Mouse (Mus musculus) limb, embryonic 14.5 days (tissue): Measurements from ENCODE around the gene Fam104a. TPM values are rescaled to one million over a fixed set of nuclear protein-coding genes. Genes with fewer than 3 reads are reported as not detected.

Experiments used
- ATAC-seq: fragments of 200-750 bp; cut with Nextera tagmentation; 2 replicates; pipeline ENCODE4 v1.8.0; 2017; ENCODE audit warnings: low read depth, moderate number of reproducible peaks, moderate TSS enrichment; ENCODE audit not compliant: low FRiP score
- DNase-seq: peaks from one replicate; pipeline ENCODE4 v3.0.0-alpha.2; 2015; ENCODE audit warnings: low spot score
- H3K27ac ChIP-seq: fragments of 300-500 bp; sonication (generic); replicated peaks from 2 replicates; pipeline ENCODE4 v1.5.1; 2014; ENCODE audit warnings: low read depth, mild to moderate bottlenecking, low read length, moderate library complexity, mixed read lengths
- H3K27me3 ChIP-seq: fragments of 300-500 bp; sonication (generic); 2 replicates; pipeline ENCODE4 v1.6.1; 2014; ENCODE audit warnings: low read length, mixed read lengths; ENCODE audit not compliant: control insufficient read depth, insufficient read depth
- H3K36me3 ChIP-seq: fragments of 300-500 bp; sonication (generic); 2 replicates; pipeline ENCODE4 v1.6.1; 2014; ENCODE audit warnings: mild to moderate bottlenecking, low read length, moderate library complexity, mixed read lengths; ENCODE audit not compliant: control insufficient read depth, insufficient read depth
- H3K4me1 ChIP-seq: fragments of 300-500 bp; sonication (generic); 2 replicates; pipeline ENCODE4 v1.6.1; 2014; ENCODE audit warnings: antibody characterized with exemption, low read length, mixed read lengths; ENCODE audit not compliant: control insufficient read depth, insufficient read depth
- H3K4me2 ChIP-seq: fragments of 300-500 bp; sonication (generic); replicated peaks from 2 replicates; pipeline ENCODE4 v1.6.1; 2014; ENCODE audit warnings: low read depth, mild to moderate bottlenecking, low read length, moderate library complexity; ENCODE audit not compliant: severe bottlenecking
- H3K4me3 ChIP-seq: fragments of 300-500 bp; sonication (generic); replicated peaks from 2 replicates; pipeline ENCODE4 v1.5.1; 2014; ENCODE audit warnings: low read length
- H3K9ac ChIP-seq: fragments of 300-500 bp; sonication (generic); 2 replicates; pipeline ENCODE4 v1.6.1; 2014; ENCODE audit warnings: mild to moderate bottlenecking, low read depth, low read length, moderate library complexity; ENCODE audit not compliant: severe bottlenecking
- H3K9me3 ChIP-seq: fragments of 300-500 bp; sonication (generic); 2 replicates; pipeline ENCODE4 v1.6.1; 2016; ENCODE audit warnings: low read length; ENCODE audit not compliant: control insufficient read depth
- POLR2A ChIP-seq: fragments of 200-500 bp; IDR thresholded peaks from 2 replicates; pipeline ENCODE4 v1.8.0; 2012; ENCODE audit warnings: inconsistent platforms, mild to moderate bottlenecking, moderate library complexity, borderline replicate concordance; ENCODE audit not compliant: insufficient read depth, insufficient read length; ENCODE audit errors: extremely low read depth
- WGBS: fragments of 180-500 bp; shearing (Covaris S2); extraction: QIAGEN DNeasy Blood & Tissue Kit; methylation state at CpG from one replicate; pipeline ENCODE4 v1.1.7; 2014; 5-methylcytosine and 5-hydroxymethylcytosine counted together
- polyA plus RNA-seq, 2 experiments: library from polyadenylated mRNA; depleted of rRNA in 1 of 2; stranded (reverse) in 1 of 2; unstranded in 1 of 2; fragments of >200 nt; fragmentation: Nextera tagmentation in 1 of 2; extraction: Ambion mirVana in 1 of 2; gene quantifications; 2 replicates each; pipeline versions ENCODE4 v1.2.1 to v1.2.3; 2012 to 2014

Gene Fam104a
- polyA plus RNA-seq, 2 experiments: 30.3 to 50.2 TPM

DNA sequence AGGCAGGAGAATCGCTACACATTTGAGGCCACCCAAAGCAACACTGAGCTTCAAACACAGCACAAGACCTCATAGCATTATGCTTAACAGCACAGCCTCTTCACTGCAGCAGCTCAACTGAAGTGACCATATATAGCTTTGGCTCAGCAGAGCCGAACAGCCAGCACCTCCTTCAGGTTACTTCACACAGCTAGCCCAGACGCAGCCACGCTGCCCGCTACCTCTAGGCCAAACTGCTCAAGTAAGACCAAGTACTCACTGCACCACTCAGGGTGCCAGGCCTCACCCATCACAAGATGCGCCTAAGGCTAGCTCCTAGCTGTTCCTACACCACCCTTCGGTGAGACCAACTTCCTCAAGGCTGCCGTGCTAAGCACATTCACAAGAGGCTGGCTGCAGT is 5.6 kb downstream of the Fam104a start:
- peaks cover 31% of the 10 kb centered on the region for H3K36me3 ChIP-seq
- TF ChIP-seq POLR2A: no peak
- no peak overlapping the region for H3K4me2 ChIP-seq
- ATAC-seq: no peak
- H3K27me3 ChIP-seq: no peaks in the 10 kb centered on the region
- H3K9me3 ChIP-seq: no peaks in the 10 kb centered on the region
- no peak overlapping the region for H3K4me3 ChIP-seq
- no peak overlapping the region for H3K9ac ChIP-seq
- DNase-seq: no peak
- H3K27ac ChIP-seq: no peak overlapping the region
- H3K4me1 ChIP-seq: peaks cover 7% of the 10 kb centered on the region
- WGBS: 86% methylated on average over 8 of the region's 8 CpGs

- no peak for ATAC-seq
- H3K27ac ChIP-seq: no peak overlapping the region
Measured at GRCm38 (mm10) chr11:113677378-113677777, 6.6 kb downstream of the Fam104a start.

GRCm38 (mm10) chr11:113676847-113677246 is 7.1 kb downstream of the Fam104a start:
- H3K27ac ChIP-seq: no peak overlapping the region

More at GRCm38 (mm10) chr11:113677378-113677777, 6.6 kb downstream of the Fam104a start:
- no peak for DNase-seq
- H3K9me3 ChIP-seq: no peaks in the 10 kb centered on the region
- H3K27me3 ChIP-seq: no peaks in the 10 kb centered on the region
- no peak overlapping the region for H3K4me2 ChIP-seq
- H3K36me3 ChIP-seq: peaks cover 40% of the 10 kb centered on the region
- WGBS: 83% methylated on average over 2 of the region's 2 CpGs
- peaks cover 4% of the 10 kb centered on the region for H3K4me1 ChIP-seq
- no peak for TF ChIP-seq POLR2A
- no peak overlapping the region for H3K9ac ChIP-seq
- H3K4me3 ChIP-seq: no peak overlapping the region

DNA sequence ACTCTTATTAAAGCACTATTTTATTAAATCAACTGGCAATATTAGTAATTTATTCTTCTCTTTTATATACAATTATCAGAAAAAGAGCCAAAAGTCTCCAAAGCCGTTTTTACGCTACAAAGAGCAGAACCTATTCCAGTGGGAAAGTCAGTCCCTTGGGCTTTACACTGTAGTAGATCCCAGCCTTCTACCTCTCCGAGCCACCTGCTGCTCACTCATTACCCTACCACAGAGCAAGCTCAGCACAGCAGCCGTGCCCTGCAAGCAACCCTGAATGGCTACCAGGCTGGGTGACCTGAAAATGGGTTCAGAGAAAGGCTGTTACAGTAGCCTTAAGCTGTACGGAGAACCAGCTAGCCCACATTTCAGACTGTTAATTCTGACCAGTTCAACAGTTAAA is 9.4 kb downstream of the Fam104a start:
- H3K27ac ChIP-seq: no peak overlapping the region
- H3K4me1 ChIP-seq: no peaks in the 10 kb centered on the region; the same call in 1 of the 2 replicates
- DNase-seq: no peak
- H3K36me3 ChIP-seq: peaks cover 55% of the 10 kb centered on the region
- 85% methylated on average over 5 of the region's 5 CpGs for WGBS
- no peak for TF ChIP-seq POLR2A
- H3K9me3 ChIP-seq: no peaks in the 10 kb centered on the region
- no peaks in the 10 kb centered on the region for H3K27me3 ChIP-seq
- no peak overlapping the region for H3K9ac ChIP-seq
- ATAC-seq: no peak
- no peak overlapping the region for H3K4me3 ChIP-seq
- H3K4me2 ChIP-seq: no peak overlapping the region

More at GRCm38 (mm10) chr11:113676847-113677246, 7.1 kb downstream of the Fam104a start:
- Histone ChIP-seq H3K4me3 (no peak overlapping the region), H3K36me3 (peaks cover 42% of the 10 kb centered on the region), H3K27me3 (no peaks in the 10 kb centered on the region), H3K9ac (no peak overlapping the region), H3K4me2 (no peak overlapping the region), H3K9me3 (no peaks in the 10 kb centered on the region), H3K4me1 (no peaks in the 10 kb centered on the region; the same call in none of the 2 replicates)
- 63% methylated on average over 2 of the region's 2 CpGs for WGBS
- no peak for TF ChIP-seq POLR2A
- ATAC-seq: no peak
- DNase-seq: no peak

GRCm38 (mm10) chr11:113673614-113674013 is 10.3 kb downstream of the Fam104a start:
- peaks cover 62% of the 10 kb centered on the region for H3K36me3 ChIP-seq
- no peak overlapping the region for H3K4me3 ChIP-seq
- H3K4me2 ChIP-seq: no peak overlapping the region
- H3K9ac ChIP-seq: no peak overlapping the region
- no peak overlapping the region for H3K27ac ChIP-seq
- DNase-seq (no peak), ATAC-seq (no peak)
- no peaks in the 10 kb centered on the region; the same call in 1 of the 2 replicates for H3K4me1 ChIP-seq
- TF ChIP-seq POLR2A: no peak
- H3K27me3 ChIP-seq: no peaks in the 10 kb centered on the region
- 95% methylated on average over 4 of the region's 4 CpGs for WGBS
- no peaks in the 10 kb centered on the region for H3K9me3 ChIP-seq

DNA sequence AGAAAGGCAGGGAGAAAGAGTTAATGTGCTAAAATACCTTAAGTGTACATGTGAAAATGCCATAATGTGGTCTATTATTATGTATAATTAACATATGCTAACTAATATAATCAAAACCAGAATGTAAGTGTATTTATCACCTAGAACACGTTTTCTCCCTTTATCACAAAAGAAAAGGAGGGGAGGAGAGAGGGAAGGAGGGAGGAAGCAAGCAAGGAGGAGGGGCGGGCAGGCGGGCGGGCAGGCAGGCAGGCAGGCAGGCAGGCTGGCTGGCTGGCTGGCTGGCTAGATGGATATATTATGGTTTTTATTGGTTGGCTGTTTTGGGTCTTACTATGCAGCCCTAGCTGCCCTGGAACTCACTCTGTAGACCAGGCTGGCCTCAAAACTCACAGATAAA is 14.2 kb downstream of the Fam104a start:
- Histone ChIP-seq H3K4me3 (no peak overlapping the region), H3K36me3 (peaks cover 51% of the 10 kb centered on the region), H3K9ac (no peak overlapping the region), H3K27me3 (no peaks in the 10 kb centered on the region), H3K4me1 (no peaks in the 10 kb centered on the region), H3K27ac (no peak overlapping the region), H3K9me3 (no peaks in the 10 kb centered on the region), H3K4me2 (no peak overlapping the region)
- WGBS: 63% methylated on average over 4 of the region's 4 CpGs
- no peak for TF ChIP-seq POLR2A
- no peak for DNase-seq
- ATAC-seq: no peak
